ENCODE assay signal across 14 mouse cellular contexts in the genomic region with DNA sequence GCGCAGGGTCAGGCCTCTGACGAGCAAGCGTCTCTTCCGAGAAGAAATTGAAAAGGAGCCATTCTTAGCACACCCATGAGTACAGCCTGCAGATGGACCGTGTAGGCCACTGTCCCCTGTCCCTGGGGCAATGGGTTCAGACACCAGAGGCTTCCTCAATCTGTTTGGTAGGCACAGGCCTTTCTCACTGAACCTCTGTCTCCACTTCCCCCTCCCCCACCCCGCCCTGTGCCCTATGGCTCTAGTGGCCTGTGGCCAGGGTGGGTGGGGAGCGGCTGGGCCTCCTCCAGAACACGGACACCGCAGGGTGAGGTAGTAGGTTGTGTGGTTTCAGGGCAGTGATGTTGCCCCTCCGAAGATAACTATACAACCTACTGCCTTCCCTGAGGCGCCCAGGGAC. TPM values are rescaled to one million over a fixed set of nuclear protein-coding genes. Genes with fewer than 3 reads are reported as not detected.
DNase-seq lines count a peak whose midpoint lies in the region; ATAC-seq and TF ChIP-seq lines count a peak whose summit lies in the region.
"Had no signal": no experiment of that assay in that cellular context is flagged by ENCODE, and none has a peak within 500 bp of the region (broad histone marks: within the 10 kb centered on the region; RNA-seq: fewer than 3 reads in every experiment).

No protein-coding gene starts in this region.

- no peak for ATAC-seq in hindbrain, embryonic 13.5 days (ENCODE audit: low FRiP score)
- no peak for ATAC-seq in hindbrain, postnatal 0 days
- ATAC-seq in midbrain, embryonic 14.5 days (ENCODE audit: low FRiP score, low TSS enrichment): no peak
- no peak for ATAC-seq in midbrain, embryonic 11.5 days (ENCODE audit: low FRiP score)
- ATAC-seq in frontal cortex, adult (ENCODE audit: low TSS enrichment): no peak
- ATAC-seq: liver, embryonic 12.5 days; midbrain, embryonic 16.5 days had no signal

- H3K4me3 ChIP-seq in hindbrain, embryonic 13.5 days: no peak overlapping the region
- no peak overlapping the region for H3K4me3 ChIP-seq in hindbrain, postnatal 0 days (ENCODE audit: low read length)
- H3K4me3 ChIP-seq in midbrain, embryonic 14.5 days (replicated peaks; ENCODE audit: low read depth, low read length): no peak overlapping the region
- H3K4me3 ChIP-seq in midbrain, embryonic 11.5 days (ENCODE audit: low read depth, low read length): no peak overlapping the region
- H3K4me3 ChIP-seq in olfactory bulb, adult 2 months (ENCODE audit: insufficient read depth, low read depth, low read length): no peak overlapping the region
- H3K4me3 ChIP-seq: erythroblast, embryonic 14.5 days; liver, embryonic 12.5 days had no signal

- peaks cover 56% of the 10 kb centered on the region for H3K36me3 ChIP-seq in hindbrain, embryonic 13.5 days
- peaks cover 39% of the 10 kb centered on the region; the same call in 1 of the 2 replicates for H3K36me3 ChIP-seq in hindbrain, postnatal 0 days (ENCODE audit: insufficient read depth, low read length)
- peaks cover 54% of the 10 kb centered on the region for H3K36me3 ChIP-seq in midbrain, embryonic 14.5 days (ENCODE audit: control insufficient read depth, insufficient read depth, low read length)
- H3K36me3 ChIP-seq in midbrain, embryonic 11.5 days (ENCODE audit: control insufficient read depth, insufficient read depth, low read length): no peaks in the 10 kb centered on the region
- H3K36me3 ChIP-seq: liver, embryonic 12.5 days had no signal

- H3K9ac ChIP-seq in hindbrain, embryonic 13.5 days: no peak overlapping the region
- no peak overlapping the region for H3K9ac ChIP-seq in hindbrain, postnatal 0 days (replicated peaks; ENCODE audit: low read length)
- H3K9ac ChIP-seq in midbrain, embryonic 14.5 days (replicated peaks; ENCODE audit: low read length): no peak overlapping the region
- H3K9ac ChIP-seq in midbrain, embryonic 11.5 days (ENCODE audit: low read length): no peak overlapping the region
- H3K9ac ChIP-seq: liver, embryonic 12.5 days had no signal

- H3K4me2 ChIP-seq in hindbrain, embryonic 13.5 days: no peak overlapping the region
- H3K4me2 ChIP-seq in hindbrain, postnatal 0 days (ENCODE audit: low read depth, low read length): no peak overlapping the region
- no peak overlapping the region for H3K4me2 ChIP-seq in midbrain, embryonic 14.5 days (ENCODE audit: low read length)
- no peak overlapping the region for H3K4me2 ChIP-seq in midbrain, embryonic 11.5 days
- H3K4me2 ChIP-seq: liver, embryonic 12.5 days had no signal

- no peak for TF ChIP-seq POLR2A in olfactory bulb, adult 2 months (IDR thresholded peaks at IDR 0.05; ENCODE audit: insufficient read depth, low read depth, low read length)

- 86% methylated on average over 11 of the region's 11 CpGs for WGBS in hindbrain, embryonic 13.5 days
- 83% methylated on average over 11 of the region's 11 CpGs for WGBS in hindbrain, postnatal 0 days
- WGBS in midbrain, embryonic 14.5 days: 92% methylated on average over 11 of the region's 11 CpGs
- WGBS in midbrain, embryonic 11.5 days: 90% methylated on average over 11 of the region's 11 CpGs
- WGBS in olfactory bulb, adult 2 months: 66% methylated on average over 11 of the region's 11 CpGs

- no peak for DNase-seq in hindbrain, postnatal 0 days (ENCODE audit: low spot score)
- no peak for DNase-seq in midbrain, embryonic 14.5 days
- DNase-seq in midbrain, embryonic 11.5 days (ENCODE audit: low spot score, missing footprints): no peak
- peak; percentile 58 for DNase-seq in cerebellum, adult 9-11 months
- DNase-seq in thymus, postnatal 25 days: no peak
- DNase-seq: embryo, embryonic 11 days; lung, postnatal 36 days had no signal

- TF ChIP-seq CTCF in hindbrain, postnatal 0 days (IDR thresholded peaks at IDR 0.05; ENCODE audit: low read depth): no peak
- TF ChIP-seq CTCF in olfactory bulb, adult 2 months (IDR thresholded peaks at IDR 0.05; ENCODE audit: insufficient read depth, low read depth, low read length): no peak

- H3K9me3 ChIP-seq in hindbrain, embryonic 13.5 days: no peaks in the 10 kb centered on the region
- H3K9me3 ChIP-seq in hindbrain, postnatal 0 days (ENCODE audit: low read length): no peaks in the 10 kb centered on the region
- H3K9me3 ChIP-seq in midbrain, embryonic 14.5 days (ENCODE audit: control insufficient read depth, low read length): no peaks in the 10 kb centered on the region
- no peaks in the 10 kb centered on the region for H3K9me3 ChIP-seq in midbrain, embryonic 11.5 days (ENCODE audit: control insufficient read depth, low read length)
- H3K9me3 ChIP-seq: liver, embryonic 12.5 days had no signal

- H3K4me1 ChIP-seq in hindbrain, embryonic 13.5 days (replicated peaks): peaks cover 48% of the 10 kb centered on the region
- 0 out of 2 replicates have a peak, but pooled peaks cover 1% of the 10 kb centered on the region for H3K4me1 ChIP-seq in hindbrain, postnatal 0 days (ENCODE audit: insufficient read depth, low read length)
- H3K4me1 ChIP-seq in midbrain, embryonic 14.5 days (ENCODE audit: control insufficient read depth, insufficient read depth, low read length): no peaks in the 10 kb centered on the region
- H3K4me1 ChIP-seq in midbrain, embryonic 11.5 days (ENCODE audit: control insufficient read depth, insufficient read depth, low read length): no peaks in the 10 kb centered on the region
- peaks cover 61% of the 10 kb centered on the region for H3K4me1 ChIP-seq in olfactory bulb, adult 2 months (ENCODE audit: control insufficient read depth, insufficient read depth, low read length)

- peaks cover 10% of the 10 kb centered on the region; the same call in 1 of the 2 replicates for H3K27me3 ChIP-seq in hindbrain, embryonic 13.5 days
- no peaks in the 10 kb centered on the region for H3K27me3 ChIP-seq in hindbrain, postnatal 0 days (ENCODE audit: insufficient read depth, low read length)
- H3K27me3 ChIP-seq in midbrain, embryonic 14.5 days (ENCODE audit: control insufficient read depth, insufficient read depth, low read length): no peaks in the 10 kb centered on the region
- no peaks in the 10 kb centered on the region; the same call in 1 of the 2 replicates for H3K27me3 ChIP-seq in midbrain, embryonic 11.5 days (ENCODE audit: control insufficient read depth, insufficient read depth, low read length)

- peak overlapping the region; percentile 41 for H3K27ac ChIP-seq in hindbrain, embryonic 13.5 days
- H3K27ac ChIP-seq in hindbrain, postnatal 0 days: no peak overlapping the region; the same call in 1 of the 2 replicates
- H3K27ac ChIP-seq in midbrain, embryonic 14.5 days (replicated peaks; ENCODE audit: low read depth, low read length): 0 out of 2 replicates have a peak overlapping the region, but pooled peaks have one; percentile 3
- H3K27ac ChIP-seq in midbrain, embryonic 11.5 days (ENCODE audit: low read depth, low read length): no peak overlapping the region
- 0 out of 2 replicates have a peak overlapping the region, but pooled peaks have one; percentile 8 for H3K27ac ChIP-seq in olfactory bulb, adult 2 months (ENCODE audit: insufficient read depth, low read depth, low read length)
- H3K27ac ChIP-seq: liver, embryonic 12.5 days had no signal

RNA-seq across cellular contexts. Expression of a gene that starts 27.8 kb away (rescaled TPM):
- polyA plus RNA-seq in hindbrain, embryonic 13.5 days (2015; fragmentation: Nextera tagmentation; extraction: Ambion mirVana): 1.2 and 1.7 TPM in 2 replicates
- 1.2 and 6.6 TPM in 2 replicates for total RNA-seq in hindbrain, postnatal 0 days (2014; rRNA removed)
- 1.9 and 2.7 TPM in 2 replicates for polyA plus RNA-seq in hindbrain, postnatal 0 days (2015; fragmentation: Nextera tagmentation; extraction: Ambion mirVana)
- polyA plus RNA-seq in midbrain, embryonic 14.5 days (2014; fragmentation: Nextera tagmentation; extraction: Ambion mirVana): 0.89 and 1.2 TPM in 2 replicates
- 0.62 and 0.92 TPM in 2 replicates for polyA plus RNA-seq in midbrain, embryonic 11.5 days (2014; fragmentation: Nextera tagmentation; extraction: Ambion mirVana)
- polyA plus RNA-seq in olfactory bulb, adult 2 months (2012; ENCODE audit: insufficient read depth, insufficient read length, low replicate concordance, missing spikeins): not detected in 2 replicates
- total RNA-seq: CH12.LX had no signal
- polyA plus RNA-seq: erythroblast, embryonic 14.5 days had no signal

Comparison
In these comparisons a context has a peak if more than half of its experiments do, and no peak if none do; other contexts are left out.
1. H3K27ac ChIP-seq: peak in hindbrain, embryonic 13.5 days (single experiment), midbrain, embryonic 14.5 days (single experiment) and olfactory bulb, adult 2 months (single experiment); none in hindbrain, postnatal 0 days (single experiment) and midbrain, embryonic 11.5 days (single experiment).